ENCODE assay signal across 8 mouse cellular contexts in the genomic region with DNA sequence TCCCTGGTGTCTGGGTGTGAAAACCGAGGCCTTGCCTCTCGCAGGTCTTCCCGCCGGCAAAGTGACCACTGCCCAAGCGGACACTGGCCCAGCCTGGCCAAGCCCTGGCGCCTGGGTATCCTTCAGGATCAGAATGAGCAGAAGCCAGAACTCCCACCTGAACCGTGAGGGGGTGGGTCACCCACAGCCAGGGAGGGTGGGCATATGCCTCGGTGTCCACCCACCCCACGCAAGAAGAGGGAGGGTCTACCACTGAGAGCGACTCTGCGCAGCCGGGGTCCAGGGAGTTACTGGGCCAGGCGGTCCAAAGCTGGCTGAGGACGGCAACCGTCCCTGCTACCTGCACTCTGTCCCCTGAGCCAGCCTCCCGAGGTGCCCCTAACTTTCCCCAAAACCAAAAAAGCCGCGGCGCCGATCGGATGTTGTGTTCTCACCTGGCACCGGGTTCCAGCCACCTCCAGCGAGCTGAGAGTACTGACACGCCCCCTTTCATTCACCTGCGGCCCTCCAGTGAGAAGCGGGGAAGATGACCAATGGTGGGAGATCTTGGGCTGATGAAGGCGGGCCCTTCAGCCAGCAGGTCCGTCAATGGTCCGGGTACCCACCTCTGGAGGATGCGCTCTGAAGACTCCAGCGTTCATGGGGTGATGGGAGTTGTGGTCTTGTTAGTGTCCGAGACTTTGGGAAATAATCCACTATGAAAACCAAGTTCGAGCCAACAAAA. TPM values are rescaled to one million over a fixed set of nuclear protein-coding genes. Genes with fewer than 3 reads are reported as not detected.
DNase-seq lines count a peak whose midpoint lies in the region; ATAC-seq lines count a peak whose summit lies in the region.

Gene Zbtb8b (minus strand): TSS at position 514 of the 724 bp plus-strand sequence.

- H3K27ac ChIP-seq in neural tube, embryonic 11.5 days (ENCODE audit: low read depth, low read length) = no peak within 1 kb of the TSS

- no peaks in the 10 kb centered on the region for H3K9me3 ChIP-seq in neural tube, embryonic 11.5 days (ENCODE audit: control insufficient read depth, low read length)

- H3K4me3 ChIP-seq in neural tube, embryonic 11.5 days (ENCODE audit: low read depth, low read length) = peak within 1 kb of the TSS; percentile 39

- peaks cover 14% of the 10 kb centered on the region for H3K27me3 ChIP-seq in neural tube, embryonic 11.5 days (ENCODE audit: control insufficient read depth, insufficient read depth, low read length)

- no peak; the same call in none of the 2 replicates for ATAC-seq in neural tube, embryonic 11.5 days (ENCODE audit: insufficient read depth, low FRiP score, low TSS enrichment)

- no peaks in the 10 kb centered on the region for H3K36me3 ChIP-seq in neural tube, embryonic 11.5 days (ENCODE audit: control insufficient read depth, insufficient read depth, low read length)

- DNase-seq in ZHBTc4 (ENCODE audit: low read depth, low spot score) (peak; percentile 94), liver (peak; percentile 44)
- DNase-seq in cerebellum, postnatal 25 days = peak; percentile 82 to 88
- DNase-seq in frontal cortex, postnatal 14 days (ENCODE audit: low spot score in 2 of 2) = peak; percentile 73 to 74
- peak; percentile 88 for DNase-seq in kidney, postnatal 14 days
- DNase-seq in neural tube, embryonic 11.5 days (ENCODE audit: low spot score) = peak; percentile 67
- peak; percentile 3 for DNase-seq in thymus, postnatal 25 days
- DNase-seq in gastrocnemius, postnatal 10 days = no peak

- 0 out of 2 replicates have a peak, but pooled peaks cover 2% of the 10 kb centered on the region for H3K4me1 ChIP-seq in neural tube, embryonic 11.5 days (ENCODE audit: control insufficient read depth, insufficient read depth, low read length)

- H3K9ac ChIP-seq in neural tube, embryonic 11.5 days (ENCODE audit: low read length) = peak within 1 kb of the TSS; percentile 14; the same call in 1 of the 2 replicates

- 2% methylated on average over 33 of the region's 33 CpGs for WGBS in neural tube, embryonic 11.5 days

- H3K4me2 ChIP-seq in neural tube, embryonic 11.5 days (ENCODE audit: low read depth) = peak within 1 kb of the TSS; percentile 54

RNA-seq across cellular contexts. Expression of gene Zbtb8b, which starts in this region (rescaled TPM):
- polyA plus RNA-seq in neural tube, embryonic 11.5 days (2014; fragmentation: Nextera tagmentation; extraction: Ambion mirVana) = 2.1 and 2.6 TPM in 2 replicates
- total RNA-seq in gastrocnemius, postnatal 10 days (2021) = not detected
